Mouse (Mus musculus): ENCODE results near the gene Socs3. TPM values are rescaled to one million over a fixed set of nuclear protein-coding genes. Genes with fewer than 3 reads are reported as not detected.

The Socs3 gene
- polyA plus RNA-seq, 1 experiment from 2014 or later = 16.0 TPM

GRCm38 (mm10) chr11:117931576-117931975 is 38.3 kb downstream of the Socs3 start:
- Histone ChIP-seq H3K9me3 (no peaks in the 10 kb centered on the region), H3K4me1 (peaks cover 61% of the 10 kb centered on the region), H3K4me2 (no peak overlapping the region), H3K9ac (no peak overlapping the region), H3K36me3 (no peaks in the 10 kb centered on the region), H3K27ac (peak overlapping the region; percentile 85; the same call in 1 of the 2 replicates), H3K4me3 (replicated peaks) (no peak overlapping the region), H3K27me3 (replicated peaks) (no peaks in the 10 kb centered on the region)
- no peak for ATAC-seq (ENCODE audit: insufficient read depth, low FRiP score, low read depth)
- WGBS = 55% methylated on average over 6 of the region's 6 CpGs

GRCm38 (mm10) chr11:117930781-117931338 is 39.0 kb downstream of the Socs3 start:
- peak; percentile 18; the same call in 1 of the 2 replicates for ATAC-seq (ENCODE audit: insufficient read depth, low FRiP score, low read depth)

GRCm38 (mm10) chr11:117925541-117925940 is 44.3 kb downstream of the Socs3 start:
- Histone ChIP-seq H3K27me3 (replicated peaks) (no peaks in the 10 kb centered on the region), H3K4me3 (replicated peaks) (no peak overlapping the region), H3K4me2 (no peak overlapping the region), H3K9me3 (no peaks in the 10 kb centered on the region), H3K4me1 (peaks cover 3% of the 10 kb centered on the region; the same call in 1 of the 2 replicates), H3K27ac (no peak overlapping the region), H3K9ac (no peak overlapping the region), H3K36me3 (no peaks in the 10 kb centered on the region)
- no peak for ATAC-seq (ENCODE audit: insufficient read depth, low FRiP score, low read depth)
- WGBS = 82% methylated on average over 1 of the region's 1 CpGs

More at GRCm38 (mm10) chr11:117930781-117931338, 39.0 kb downstream of the Socs3 start:
- H3K36me3 ChIP-seq = no peaks in the 10 kb centered on the region
- H3K4me2 ChIP-seq = peak overlapping the region; percentile 90
- H3K27me3 ChIP-seq (replicated peaks) = no peaks in the 10 kb centered on the region
- H3K4me1 ChIP-seq = peaks cover 54% of the 10 kb centered on the region
- peak overlapping the region; percentile 43 for H3K4me3 ChIP-seq (replicated peaks)
- H3K27ac ChIP-seq = no peak overlapping the region
- no peaks in the 10 kb centered on the region for H3K9me3 ChIP-seq
- peak overlapping the region; percentile 36; the same call in 1 of the 2 replicates for H3K9ac ChIP-seq
- WGBS = 3% methylated on average over 47 of the region's 48 CpGs

GRCm38 (mm10) chr11:117924466-117924865 is 45.4 kb downstream of the Socs3 start:
- no peaks in the 10 kb centered on the region for H3K4me1 ChIP-seq
- ATAC-seq (ENCODE audit: insufficient read depth, low FRiP score, low read depth) = no peak
- H3K27ac ChIP-seq = no peak overlapping the region
- no peaks in the 10 kb centered on the region for H3K27me3 ChIP-seq (replicated peaks)
- H3K4me2 ChIP-seq = no peak overlapping the region
- whole genome bisulfite sequencing = 51% methylated on average over 6 of the region's 6 CpGs
- H3K4me3 ChIP-seq (replicated peaks) = no peak overlapping the region
- no peaks in the 10 kb centered on the region for H3K36me3 ChIP-seq
- no peak overlapping the region for H3K9ac ChIP-seq
- H3K9me3 ChIP-seq = no peaks in the 10 kb centered on the region

GRCm38 (mm10) chr11:117923279-117923678 is 46.6 kb downstream of the Socs3 start:
- Histone ChIP-seq H3K36me3 (no peaks in the 10 kb centered on the region), H3K9me3 (no peaks in the 10 kb centered on the region), H3K4me1 (no peaks in the 10 kb centered on the region), H3K4me3 (replicated peaks) (no peak overlapping the region), H3K9ac (no peak overlapping the region), H3K4me2 (no peak overlapping the region), H3K27ac (no peak overlapping the region), H3K27me3 (replicated peaks) (no peaks in the 10 kb centered on the region)
- WGBS = 83% methylated on average over 11 of the region's 11 CpGs
- ATAC-seq (ENCODE audit: insufficient read depth, low FRiP score, low read depth) = peak; percentile 37; the same call in 1 of the 2 replicates

- H3K4me2 ChIP-seq = no peak overlapping the region
- H3K36me3 ChIP-seq = no peaks in the 10 kb centered on the region
- H3K9me3 ChIP-seq = no peaks in the 10 kb centered on the region
- no peak overlapping the region for H3K9ac ChIP-seq
- WGBS = 25% methylated on average over 5 of the region's 5 CpGs
- H3K4me1 ChIP-seq = 0 out of 2 replicates have a peak, but pooled peaks cover 5% of the 10 kb centered on the region
- no peak overlapping the region for H3K27ac ChIP-seq
- H3K4me3 ChIP-seq (replicated peaks) = no peak overlapping the region
- H3K27me3 ChIP-seq (replicated peaks) = no peaks in the 10 kb centered on the region
- ATAC-seq (ENCODE audit: insufficient read depth, low FRiP score, low read depth) = no peak
Measured at GRCm38 (mm10) chr11:117919211-117919610, 50.6 kb downstream of the Socs3 start.

- no peak for ATAC-seq (ENCODE audit: insufficient read depth, low FRiP score, low read depth)
- H3K36me3 ChIP-seq = no peaks in the 10 kb centered on the region
- no peaks in the 10 kb centered on the region for H3K27me3 ChIP-seq (replicated peaks)
- H3K9me3 ChIP-seq = no peaks in the 10 kb centered on the region
- H3K4me3 ChIP-seq (replicated peaks) = no peak overlapping the region
- no peak overlapping the region for H3K4me2 ChIP-seq
- 75% methylated on average over 11 of the region's 11 CpGs for WGBS
- no peak overlapping the region for H3K9ac ChIP-seq
- 0 out of 2 replicates have a peak, but pooled peaks cover 5% of the 10 kb centered on the region for H3K4me1 ChIP-seq
- no peak overlapping the region for H3K27ac ChIP-seq
Measured at GRCm38 (mm10) chr11:117918541-117918940, 51.3 kb downstream of the Socs3 start.

Small RNA genes within 50 kb of the gene (microRNA-seq; reads per million reads assigned to microRNA genes)
- not detected for gene Mir6933

Other genes starting within 250 kb of the Socs3 start
- 4.1 and 5.4 TPM in 2 replicates for gene Tmc8, start 188.0 kb downstream of the Socs3 start, polyA plus RNA-seq (2015; fragmentation: Nextera tagmentation; extraction: Ambion mirVana)
- gene Tmc6, start 187.8 kb downstream of the Socs3 start, polyA plus RNA-seq (2015; fragmentation: Nextera tagmentation; extraction: Ambion mirVana) = 28.3 and 29.4 TPM in 2 replicates
- gene 6030468B19Rik, start 172.4 kb downstream of the Socs3 start, polyA plus RNA-seq (2015; fragmentation: Nextera tagmentation; extraction: Ambion mirVana) = 2.0 and 7.2 TPM in 2 replicates
- 0.53 and 1.3 TPM in 2 replicates for gene Gm20708, start 160.4 kb downstream of the Socs3 start, polyA plus RNA-seq (2015; fragmentation: Nextera tagmentation; extraction: Ambion mirVana)
- 132 and 137 TPM in 2 replicates for gene Syngr2, start 160.4 kb downstream of the Socs3 start, polyA plus RNA-seq (2015; fragmentation: Nextera tagmentation; extraction: Ambion mirVana)
- gene Afmid, start 144.1 kb downstream of the Socs3 start, polyA plus RNA-seq (2015; fragmentation: Nextera tagmentation; extraction: Ambion mirVana) = 7.2 and 7.4 TPM in 2 replicates
- gene Tk1, start 144.0 kb downstream of the Socs3 start, polyA plus RNA-seq (2015; fragmentation: Nextera tagmentation; extraction: Ambion mirVana) = 139 and 142 TPM in 2 replicates
- 293 and 308 TPM in 2 replicates for gene Birc5, start 120.8 kb downstream of the Socs3 start, polyA plus RNA-seq (2015; fragmentation: Nextera tagmentation; extraction: Ambion mirVana)
- not detected in 2 replicates for gene Tmem235, start 109.3 kb downstream of the Socs3 start, polyA plus RNA-seq (2015; fragmentation: Nextera tagmentation; extraction: Ambion mirVana)
- gene Tha1, start 96.6 kb downstream of the Socs3 start, polyA plus RNA-seq (2015; fragmentation: Nextera tagmentation; extraction: Ambion mirVana) = 7.1 and 7.2 TPM in 2 replicates
- 31.7 and 34.6 TPM in 2 replicates for gene Pgs1, start 16.2 kb upstream of the Socs3 start, polyA plus RNA-seq (2015; fragmentation: Nextera tagmentation; extraction: Ambion mirVana)
- gene Dnah17, start 160.6 kb upstream of the Socs3 start, polyA plus RNA-seq (2015; fragmentation: Nextera tagmentation; extraction: Ambion mirVana) = 0.10 and 0.15 TPM in 2 replicates

Measured in stomach, embryonic 15.5 days (tissue).